Mouse (Mus musculus) c-Kit-positive CD71-positive TER-119-negative erythroid progenitor cells, embryonic 14.5 days (primary cell): ENCODE results near the gene Gde1.

ENCODE experiments used
- DNase-seq: peaks from one replicate; pipeline ENCODE4 v3.0.0-alpha.2; 2013; ENCODE audit warnings: low read depth

Gde1 gene

GRCm38 (mm10) chr7:118706488-118706887 is 910 bp upstream of the Gde1 start:
- no peak for DNase-seq

- DNase-seq: no peak
Observed at GRCm38 (mm10) chr7:118706051-118706450, 473 bp upstream of the Gde1 start.

GRCm38 (mm10) chr7:118704001-118704850 is 1.4 kb downstream of the Gde1 start:
- no peak for DNase-seq

GRCm38 (mm10) chr7:118703144-118703561 is 2.4 kb downstream of the Gde1 start:
- no peak for DNase-seq

- no peak for DNase-seq
Observed at GRCm38 (mm10) chr7:118698882-118699281, 6.7 kb downstream of the Gde1 start.

- DNase-seq: no peak
Observed at GRCm38 (mm10) chr7:118697168-118697567, 8.4 kb downstream of the Gde1 start.

GRCm38 (mm10) chr7:118696146-118696545 is 9.4 kb downstream of the Gde1 start:
- no peak for DNase-seq

GRCm38 (mm10) chr7:118691287-118691686 is 14.3 kb downstream of the Gde1 start:
- no peak for DNase-seq

- DNase-seq: no peak
Observed at GRCm38 (mm10) chr7:118689088-118689487, 16.5 kb downstream of the Gde1 start.

GRCm38 (mm10) chr7:118688199-118688598 is 17.4 kb downstream of the Gde1 start:
- DNase-seq: peak; percentile 58

- no peak for DNase-seq
Observed at GRCm38 (mm10) chr7:118676826-118677225, 28.8 kb downstream of the Gde1 start.

- DNase-seq: no peak
Observed at GRCm38 (mm10) chr7:118670142-118670541, 35.4 kb downstream of the Gde1 start.

GRCm38 (mm10) chr7:118667773-118668172 is 37.8 kb downstream of the Gde1 start:
- DNase-seq: no peak

GRCm38 (mm10) chr7:118656730-118657129 is 48.8 kb downstream of the Gde1 start:
- DNase-seq: no peak

GRCm38 (mm10) chr7:118652572-118653295 is 52.8 kb downstream of the Gde1 start:
- no peak for DNase-seq

GRCm38 (mm10) chr7:118650891-118651290 is 54.7 kb downstream of the Gde1 start:
- DNase-seq: no peak

- no peak for DNase-seq
Observed at GRCm38 (mm10) chr7:118650119-118650518, 55.5 kb downstream of the Gde1 start.

GRCm38 (mm10) chr7:118649328-118649727 is 56.2 kb downstream of the Gde1 start:
- DNase-seq: no peak

GRCm38 (mm10) chr7:118646237-118646636 is 59.3 kb downstream of the Gde1 start:
- DNase-seq: no peak
